Mouse (Mus musculus) cortical plate, adult 2 months (tissue): ENCODE data around the gene Zdhhc4. TPM values are rescaled to one million over a fixed set of nuclear protein-coding genes. Genes with fewer than 3 reads are reported as not detected.
A peak's percentile ranks its signal among the peaks of the same experiment; 100 is the strongest.

Experiments used
- H3K27ac ChIP-seq: fragments of 200-500 bp; 2 replicates; pipeline ENCODE4 v1.5.1; 2012; ENCODE audit warnings: low read length, control low read depth, inconsistent platforms; ENCODE audit not compliant: insufficient read depth
- H3K4me1 ChIP-seq: fragments of 200-500 bp; 2 replicates; pipeline ENCODE4 v1.6.1; 2011; ENCODE audit warnings: low read length; ENCODE audit not compliant: control insufficient read depth, insufficient read depth
- H3K4me3 ChIP-seq: fragments of 200-500 bp; 2 replicates; pipeline ENCODE4 v1.5.1; 2011; ENCODE audit warnings: mild to moderate bottlenecking, low read length, control low read depth; ENCODE audit not compliant: insufficient read depth
- CTCF ChIP-seq: fragments of 200-500 bp; IDR thresholded peaks from 2 replicates; pipeline ENCODE4 v1.5.1; 2011; ENCODE audit warnings: mild to moderate bottlenecking, control low read depth, low read length; ENCODE audit not compliant: insufficient read depth; ENCODE audit errors: extremely low read depth
- POLR2A ChIP-seq: fragments of 200-500 bp; IDR thresholded peaks from 2 replicates; pipeline ENCODE4 v1.6.1; 2011; ENCODE audit warnings: mild to moderate bottlenecking, low read length, control low read depth; ENCODE audit not compliant: insufficient read depth; ENCODE audit errors: extremely low read depth
- polyA plus RNA-seq: library from polyadenylated mRNA; depleted of rRNA; stranded (reverse); fragments of >200 nt; gene quantifications from 2 replicates; pipeline ENCODE4 v1.2.3, GENCODE M21; 2012; rRNA removed

Gene Zdhhc4
- polyA plus RNA-seq, 1 experiment, result 67.6 TPM

DNA sequence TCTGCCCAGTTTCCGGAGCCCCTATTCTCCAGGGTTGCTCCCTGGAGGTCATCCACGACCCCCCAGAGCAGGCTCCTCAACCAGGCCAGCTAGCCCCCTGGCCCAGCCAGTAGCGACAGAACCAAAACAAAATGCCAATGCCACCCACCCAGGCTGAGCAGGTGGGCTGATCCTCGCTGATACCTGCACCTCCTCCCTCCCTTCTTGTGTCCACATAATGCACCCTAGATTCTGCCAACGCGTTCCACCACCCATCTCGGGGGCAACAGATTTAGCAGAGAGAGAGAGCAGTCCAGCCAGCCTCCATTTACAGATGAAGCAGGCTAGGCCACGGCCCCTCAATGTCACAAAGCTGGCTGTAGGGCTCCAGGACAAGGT lies 60.1 kb downstream of the Zdhhc4 start:
- Histone ChIP-seq H3K4me3 (peak overlapping the region; percentile 75), H3K4me1 (peaks cover 7% of the 10 kb centered on the region), H3K27ac (peak overlapping the region; percentile 97)
- no peak for TF ChIP-seq POLR2A
- no peak for TF ChIP-seq CTCF

DNA sequence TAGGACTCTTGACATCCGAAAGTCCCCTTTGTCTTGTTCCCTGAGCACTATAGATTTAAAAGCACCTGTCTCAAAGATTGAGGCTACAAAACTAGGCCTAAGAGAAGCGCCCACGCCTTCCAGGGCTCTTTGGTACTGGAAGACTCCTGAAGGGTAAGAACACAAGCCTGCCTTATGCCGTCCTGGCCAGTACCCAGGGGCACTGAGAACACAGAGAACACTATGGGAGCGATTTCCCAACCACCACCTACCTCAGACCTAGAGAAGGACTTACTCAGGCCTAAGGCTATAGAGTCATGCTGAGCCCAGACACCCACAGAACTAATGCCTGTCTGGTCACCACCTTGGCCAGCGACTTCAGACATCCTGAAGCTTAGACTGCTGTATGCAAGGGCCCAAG lies 62.3 kb downstream of the Zdhhc4 start:
- Histone ChIP-seq H3K27ac (no peak overlapping the region), H3K4me1 (peaks cover 11% of the 10 kb centered on the region), H3K4me3 (no peak overlapping the region)
- TF ChIP-seq POLR2A (no peak), CTCF (no peak)

Other genes starting within 250 kb of the Zdhhc4 start
- gene Rnf216, start 216.3 kb downstream of the Zdhhc4 start, polyA plus RNA-seq, result 27.7 and 28.5 TPM in 2 replicates
- gene Olfr718-ps1, start 181.7 kb downstream of the Zdhhc4 start, polyA plus RNA-seq, result not detected in 2 replicates
- 10.0 and 12.5 TPM in 2 replicates for gene Rbak, start 148.5 kb downstream of the Zdhhc4 start, polyA plus RNA-seq
- gene Spdye4b, start 148.2 kb downstream of the Zdhhc4 start, polyA plus RNA-seq, result not detected in 2 replicates
- gene Spdye4a, start 102.4 kb downstream of the Zdhhc4 start, polyA plus RNA-seq, result 0.11 TPM in 1 of 2 replicates, not detected in the other
- gene Zfp12, start 94.1 kb downstream of the Zdhhc4 start, polyA plus RNA-seq, result 21.9 and 22.7 TPM in 2 replicates
- 13.9 and 15.8 TPM in 2 replicates for gene Zfp316, start 59.2 kb downstream of the Zdhhc4 start, polyA plus RNA-seq
- 10.4 and 11.8 TPM in 2 replicates for gene Zfp853, start 35.6 kb downstream of the Zdhhc4 start, polyA plus RNA-seq
- gene E130309D02Rik, start 13.9 kb downstream of the Zdhhc4 start, polyA plus RNA-seq, result 16.3 and 16.9 TPM in 2 replicates
- 2.3 and 3.0 TPM in 2 replicates for gene Grid2ip, start 28.1 kb upstream of the Zdhhc4 start, polyA plus RNA-seq
- gene Kdelr2, start 74.6 kb upstream of the Zdhhc4 start, polyA plus RNA-seq, result 27.3 and 30.3 TPM in 2 replicates
- 30.4 and 32.4 TPM in 2 replicates for gene Daglb, start 135.3 kb upstream of the Zdhhc4 start, polyA plus RNA-seq
- 516 and 529 TPM in 2 replicates for gene Rac1, start 198.8 kb upstream of the Zdhhc4 start, polyA plus RNA-seq